Mouse (Mus musculus) CH12.LX (cell line): ENCODE results near the gene Plekhg2.

Source experiments
- CHD1 ChIP-seq: IDR thresholded peaks from 2 replicates; pipeline ENCODE4 v1.6.1; 2012; ENCODE audit warnings: low read depth, low read length, improper control_type of control experiment, inconsistent platforms
- CHD2 ChIP-seq: IDR thresholded peaks from 2 replicates; pipeline ENCODE4 v1.6.1; 2011; ENCODE audit warnings: low read length, improper control_type of control experiment
- CTCF ChIP-seq, 2 experiments: IDR thresholded peaks in 1 of 2; conservative IDR thresholded peaks in 1 of 2; 2 replicates each; pipeline ENCODE4 v1.5.1; 2011 to 2012; ENCODE audit warnings: low read depth in 2 of 2, low read length in 2 of 2, improper control_type of control experiment in 1 of 2, inconsistent platforms in 1 of 2, mild to moderate bottlenecking in 1 of 2, moderate library complexity in 1 of 2
- GABPA ChIP-seq: IDR thresholded peaks from 2 replicates; pipeline ENCODE4 v1.6.1; 2012; ENCODE audit warnings: low read depth, low read length, improper control_type of control experiment, inconsistent platforms; ENCODE audit not compliant: insufficient replicate concordance
- RAD21 ChIP-seq: IDR thresholded peaks from 2 replicates; pipeline ENCODE4 v1.6.1; 2011; ENCODE audit warnings: low read depth, mild to moderate bottlenecking, low read length, improper control_type of control experiment, moderate library complexity
- USF1 ChIP-seq: IDR thresholded peaks from 2 replicates; pipeline ENCODE4 v1.6.1; 2014; ENCODE audit warnings: low read depth, mild to moderate bottlenecking, inconsistent platforms, low read length, improper control_type of control experiment

- TF ChIP-seq RAD21 (no peak), CTCF (conservative IDR thresholded peaks at IDR 0.05 in 1 of 2, IDR thresholded peaks at IDR 0.05 in 1 of 2; ENCODE audit: low read depth in 2 of 2, low read length in 2 of 2) (no peak), CHD2 (no peak), GABPA (no peak), USF1 (no peak), CHD1 (no peak)
Observed at GRCm38 (mm10) chr7:28347746-28348145, 24.7 kb downstream of the Plekhg2 start.
